Mouse (Mus musculus) adrenal gland (tissue): ENCODE data around the gene Itga9.

Experiments
- intact Hi-C: fragments of 180-260 bp; cut with DNase I; formaldehyde crosslinking; loops from one replicate; pipeline ENCODE4 v1.15.1; 2025

Itga9 gene

GRCm38 (mm10) chr9:118681506-118681905 is 75.0 kb downstream of the Itga9 start:
- intact Hi-C loops = loop anchor here (5.0 kb wide), 1 partner anchor 74 kb away; the partner anchor contains the start of gene Itga9

- intact Hi-C loops = loop anchor here (5.0 kb wide), 1 partner anchor 75 kb away; the partner anchor contains the start of gene Itga9
Measured at GRCm38 (mm10) chr9:118682154-118682553, 75.7 kb downstream of the Itga9 start.

GRCm38 (mm10) chr9:118683507-118683906 is 77.0 kb downstream of the Itga9 start:
- intact Hi-C loops = loop anchor here (5.0 kb wide), 1 partner anchor 76 kb away; the partner anchor contains the start of gene Itga9

DNA sequence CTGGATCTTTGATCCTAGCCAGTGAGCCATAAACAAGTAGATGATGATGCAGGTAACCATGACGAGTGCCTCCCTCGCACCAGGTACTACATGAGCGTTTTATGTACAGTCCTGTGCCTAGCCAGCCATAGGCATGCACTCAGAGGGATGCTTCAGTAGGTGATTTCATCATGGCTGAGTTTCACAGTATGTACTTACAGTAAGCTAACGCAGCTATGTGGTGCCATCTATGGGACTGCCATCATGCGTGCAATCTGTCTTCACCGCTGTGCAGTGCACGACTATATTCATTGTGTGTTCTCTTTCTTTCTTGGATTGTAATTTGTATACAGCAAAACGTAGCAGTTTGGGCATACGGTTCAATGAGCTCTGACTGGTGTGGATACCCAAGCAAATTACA is 77.9 kb downstream of the Itga9 start:
- intact Hi-C loops = loop anchor here (5.0 kb wide), 1 partner anchor 77 kb away; the partner anchor contains the start of gene Itga9

GRCm38 (mm10) chr9:118686166-118686961 is 79.9 kb downstream of the Itga9 start:
- intact Hi-C loops = no loop called here

DNA sequence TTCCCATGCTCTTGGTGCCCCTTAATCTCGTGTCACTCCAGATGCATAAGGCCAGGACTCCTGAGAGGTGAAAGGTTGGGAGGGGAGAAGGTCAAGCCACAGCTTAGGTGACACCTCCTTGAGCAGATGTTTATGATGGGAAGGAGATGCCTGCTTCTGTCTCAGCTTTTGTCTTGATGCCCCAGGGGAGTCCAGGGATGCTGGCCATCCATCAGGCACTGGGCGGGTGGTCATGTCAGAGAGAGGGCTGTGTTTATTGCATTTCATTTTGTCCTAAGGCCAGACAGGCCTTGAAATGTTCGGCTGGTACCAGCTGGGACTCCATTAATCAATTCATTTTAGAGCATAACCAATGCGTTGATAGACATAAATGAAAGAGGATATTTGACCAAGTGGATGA is 81.8 kb downstream of the Itga9 start:
- intact Hi-C loops = no loop called here

DNA sequence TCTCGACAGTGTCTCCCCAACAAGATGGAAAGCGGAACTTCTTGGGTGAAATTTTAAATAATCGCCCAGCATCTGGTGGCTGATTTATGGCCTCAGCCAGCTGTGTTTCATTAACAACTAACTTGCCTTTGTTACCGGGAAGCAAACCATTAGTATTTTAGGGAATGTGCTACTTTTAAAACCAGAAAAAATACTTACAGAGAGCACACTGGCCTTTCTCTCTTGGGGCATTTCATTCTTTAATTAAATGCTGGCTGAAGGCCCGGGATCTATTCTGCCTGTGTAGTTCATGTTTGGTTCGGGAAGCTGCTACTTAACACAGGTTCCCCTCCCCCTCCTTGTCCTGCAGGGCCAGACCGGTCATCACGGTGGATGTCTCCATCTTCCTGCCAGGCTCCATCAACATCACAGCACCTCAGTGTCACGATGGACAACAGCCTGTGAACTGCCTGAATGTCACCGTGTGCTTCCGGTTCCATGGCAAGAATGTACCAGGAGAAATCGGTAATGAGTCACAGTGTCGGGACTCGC is 82.5 kb downstream of the Itga9 start:
- intact Hi-C loops = no loop called here

GRCm38 (mm10) chr9:118693256-118693655 is 86.8 kb downstream of the Itga9 start:
- intact Hi-C loops = no loop called here

GRCm38 (mm10) chr9:118694420-118694825 is 87.9 kb downstream of the Itga9 start:
- intact Hi-C loops = no loop called here

- intact Hi-C loops = no loop called here
Measured at GRCm38 (mm10) chr9:118698191-118698590, 91.7 kb downstream of the Itga9 start.

- intact Hi-C loops = no loop called here
Measured at GRCm38 (mm10) chr9:118699716-118700115, 93.2 kb downstream of the Itga9 start.

DNA sequence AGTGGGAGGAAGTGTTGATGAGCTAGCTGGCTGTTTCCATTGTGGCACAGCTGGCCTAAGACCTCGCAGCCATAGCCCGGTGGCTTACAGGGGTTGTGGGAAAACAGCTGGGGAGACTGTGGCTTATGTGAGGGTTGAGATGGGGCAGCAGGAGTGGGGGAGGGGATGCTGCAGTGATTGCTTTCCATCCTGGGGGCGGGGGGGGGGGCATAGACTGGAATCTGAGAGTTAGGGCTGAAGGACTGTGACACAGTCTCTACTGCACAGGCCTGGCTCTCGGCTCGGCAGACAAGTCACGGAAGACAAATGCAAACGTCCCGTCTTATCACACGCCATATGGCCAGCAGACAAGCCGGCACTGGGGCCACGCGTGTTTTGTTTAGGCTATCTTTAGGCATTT is 94.4 kb downstream of the Itga9 start:
- intact Hi-C loops = no loop called here

- intact Hi-C loops = no loop called here
Measured at GRCm38 (mm10) chr9:118701791-118702190, 95.3 kb downstream of the Itga9 start.

GRCm38 (mm10) chr9:118703146-118703545 is 96.7 kb downstream of the Itga9 start:
- intact Hi-C loops = no loop called here

- intact Hi-C loops = no loop called here
Measured at GRCm38 (mm10) chr9:118705381-118706074, 99.0 kb downstream of the Itga9 start.

- intact Hi-C loops = no loop called here
Measured at GRCm38 (mm10) chr9:118706176-118706975, 99.9 kb downstream of the Itga9 start.

GRCm38 (mm10) chr9:118710625-118711024 is 104.1 kb downstream of the Itga9 start:
- intact Hi-C loops = no loop called here

- intact Hi-C loops = no loop called here
Measured at GRCm38 (mm10) chr9:118711749-118712148, 105.3 kb downstream of the Itga9 start.

- intact Hi-C loops = no loop called here
Measured at GRCm38 (mm10) chr9:118713515-118713914, 107.0 kb downstream of the Itga9 start.

DNA sequence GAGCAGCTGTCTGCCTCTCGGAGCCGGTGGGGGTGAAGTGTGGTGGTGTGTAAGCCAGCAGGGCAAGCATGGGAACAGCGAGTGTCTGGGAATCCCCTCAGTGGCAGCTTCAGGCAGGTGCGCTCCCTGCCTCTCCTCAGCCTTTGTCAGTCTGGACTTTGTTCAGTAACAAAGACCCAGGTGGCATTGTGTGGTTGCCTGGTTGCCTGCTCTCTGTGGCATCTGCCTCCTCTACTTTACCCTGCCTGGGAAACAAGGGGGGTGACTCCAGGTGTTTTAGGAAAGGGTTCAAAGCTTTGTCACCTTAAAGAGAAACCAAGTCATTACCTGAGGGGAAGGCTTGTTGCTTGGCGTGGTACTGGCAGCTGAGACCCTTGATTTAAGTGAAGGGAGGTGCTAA is 108.0 kb downstream of the Itga9 start:
- intact Hi-C loops = no loop called here

- intact Hi-C loops = no loop called here
Measured at GRCm38 (mm10) chr9:118715971-118716628, 109.6 kb downstream of the Itga9 start.
